Mouse (Mus musculus): ENCODE data around the gene Agbl4. TPM values are rescaled to one million over a fixed set of nuclear protein-coding genes. Genes with fewer than 3 reads are reported as not detected.

The Agbl4 gene
- polyA plus RNA-seq, 1 experiment from 2014 or later, result 0.30 TPM

GRCm38 (mm10) chr4:111664146-111664545 lies 1266.7 kb downstream of the Agbl4 start:
- H3K27ac ChIP-seq (ENCODE audit: low read depth, low read length), result peak overlapping the region; percentile 67; the same call in 1 of the 2 replicates
- peaks cover 14% of the 10 kb centered on the region for H3K4me1 ChIP-seq (ENCODE audit: control insufficient read depth, insufficient read depth, low read length)
- H3K27me3 ChIP-seq (ENCODE audit: control insufficient read depth, insufficient read depth, low read length), result no peaks in the 10 kb centered on the region
- no peaks in the 10 kb centered on the region for H3K9me3 ChIP-seq (ENCODE audit: control insufficient read depth, low read length)
- no peaks in the 10 kb centered on the region for H3K36me3 ChIP-seq (ENCODE audit: control insufficient read depth, insufficient read depth, low read length)
- H3K9ac ChIP-seq (ENCODE audit: low read depth, low read length), result no peak overlapping the region
- WGBS, result 35% methylated on average over 3 of the region's 3 CpGs
- H3K4me3 ChIP-seq (ENCODE audit: low read length), result no peak overlapping the region
- no peak overlapping the region for H3K4me2 ChIP-seq (replicated peaks; ENCODE audit: low read depth, low read length)
- peak; percentile 68; the same call in 1 of the 2 replicates for ATAC-seq (ENCODE audit: low FRiP score, low TSS enrichment)

- Histone ChIP-seq H3K27me3 (ENCODE audit: control insufficient read depth, insufficient read depth, low read length) (no peaks in the 10 kb centered on the region), H3K4me3 (ENCODE audit: low read length) (no peak overlapping the region), H3K9ac (ENCODE audit: low read depth, low read length) (no peak overlapping the region), H3K27ac (ENCODE audit: low read depth, low read length) (no peak overlapping the region), H3K9me3 (ENCODE audit: control insufficient read depth, low read length) (no peaks in the 10 kb centered on the region), H3K4me2 (replicated peaks; ENCODE audit: low read depth, low read length) (no peak overlapping the region), H3K4me1 (ENCODE audit: control insufficient read depth, insufficient read depth, low read length) (peaks cover 17% of the 10 kb centered on the region), H3K36me3 (ENCODE audit: control insufficient read depth, insufficient read depth, low read length) (no peaks in the 10 kb centered on the region)
- 79% methylated on average over 1 of the region's 1 CpGs for WGBS
- no peak for ATAC-seq (ENCODE audit: low FRiP score, low TSS enrichment)
Measured at GRCm38 (mm10) chr4:111666713-111667112, 1269.3 kb downstream of the Agbl4 start.

- Histone ChIP-seq H3K4me2 (replicated peaks; ENCODE audit: low read depth, low read length) (no peak overlapping the region), H3K4me1 (ENCODE audit: control insufficient read depth, insufficient read depth, low read length) (peaks cover 5% of the 10 kb centered on the region; the same call in 1 of the 2 replicates), H3K9ac (ENCODE audit: low read depth, low read length) (no peak overlapping the region), H3K27ac (ENCODE audit: low read depth, low read length) (no peak overlapping the region), H3K4me3 (ENCODE audit: low read length) (no peak overlapping the region), H3K9me3 (ENCODE audit: control insufficient read depth, low read length) (no peaks in the 10 kb centered on the region), H3K27me3 (ENCODE audit: control insufficient read depth, insufficient read depth, low read length) (no peaks in the 10 kb centered on the region), H3K36me3 (ENCODE audit: control insufficient read depth, insufficient read depth, low read length) (no peaks in the 10 kb centered on the region)
- WGBS, result 87% methylated on average over 3 of the region's 3 CpGs
- no peak for ATAC-seq (ENCODE audit: low FRiP score, low TSS enrichment)
Measured at GRCm38 (mm10) chr4:111669369-111669768, 1271.9 kb downstream of the Agbl4 start.

- Histone ChIP-seq H3K4me1 (ENCODE audit: control insufficient read depth, insufficient read depth, low read length) (peaks cover 3% of the 10 kb centered on the region; the same call in 1 of the 2 replicates), H3K27ac (ENCODE audit: low read depth, low read length) (peak overlapping the region; percentile 55), H3K4me2 (replicated peaks; ENCODE audit: low read depth, low read length) (no peak overlapping the region; the same call in 1 of the 2 replicates), H3K9me3 (ENCODE audit: control insufficient read depth, low read length) (no peaks in the 10 kb centered on the region), H3K27me3 (ENCODE audit: control insufficient read depth, insufficient read depth, low read length) (no peaks in the 10 kb centered on the region), H3K4me3 (ENCODE audit: low read length) (no peak overlapping the region), H3K36me3 (ENCODE audit: control insufficient read depth, insufficient read depth, low read length) (no peaks in the 10 kb centered on the region), H3K9ac (ENCODE audit: low read depth, low read length) (no peak overlapping the region)
- 23% methylated on average over 12 of the region's 12 CpGs for WGBS
- ATAC-seq (ENCODE audit: low FRiP score, low TSS enrichment), result peak; percentile 74; the same call in 1 of the 2 replicates
Measured at GRCm38 (mm10) chr4:111670566-111671421, 1273.3 kb downstream of the Agbl4 start.

- no peak overlapping the region for H3K4me3 ChIP-seq (ENCODE audit: low read length)
- WGBS, result 43% methylated on average over 4 of the region's 4 CpGs
- ATAC-seq (ENCODE audit: low FRiP score, low TSS enrichment), result no peak
Measured at GRCm38 (mm10) chr4:111671440-111671839, 1274.0 kb downstream of the Agbl4 start.

GRCm38 (mm10) chr4:111673904-111674303 lies 1276.4 kb downstream of the Agbl4 start:
- Histone ChIP-seq H3K4me3 (ENCODE audit: low read length) (no peak overlapping the region), H3K36me3 (ENCODE audit: control insufficient read depth, insufficient read depth, low read length) (no peaks in the 10 kb centered on the region), H3K27ac (ENCODE audit: low read depth, low read length) (no peak overlapping the region), H3K9me3 (ENCODE audit: control insufficient read depth, low read length) (no peaks in the 10 kb centered on the region), H3K4me2 (replicated peaks; ENCODE audit: low read depth, low read length) (no peak overlapping the region), H3K4me1 (ENCODE audit: control insufficient read depth, insufficient read depth, low read length) (peaks cover 3% of the 10 kb centered on the region; the same call in 1 of the 2 replicates), H3K27me3 (ENCODE audit: control insufficient read depth, insufficient read depth, low read length) (no peaks in the 10 kb centered on the region), H3K9ac (ENCODE audit: low read depth, low read length) (no peak overlapping the region)
- ATAC-seq (ENCODE audit: low FRiP score, low TSS enrichment), result no peak

More at GRCm38 (mm10) chr4:111671440-111671839, 1274.0 kb downstream of the Agbl4 start:
- peak overlapping the region; percentile 55 for H3K27ac ChIP-seq (ENCODE audit: low read depth, low read length)
- H3K27me3 ChIP-seq (ENCODE audit: control insufficient read depth, insufficient read depth, low read length), result no peaks in the 10 kb centered on the region
- no peak overlapping the region for H3K4me2 ChIP-seq (replicated peaks; ENCODE audit: low read depth, low read length)
- H3K4me1 ChIP-seq (ENCODE audit: control insufficient read depth, insufficient read depth, low read length), result peaks cover 3% of the 10 kb centered on the region; the same call in 1 of the 2 replicates
- H3K9me3 ChIP-seq (ENCODE audit: control insufficient read depth, low read length), result no peaks in the 10 kb centered on the region
- no peak overlapping the region for H3K9ac ChIP-seq (ENCODE audit: low read depth, low read length)
- no peaks in the 10 kb centered on the region for H3K36me3 ChIP-seq (ENCODE audit: control insufficient read depth, insufficient read depth, low read length)

- H3K9me3 ChIP-seq (ENCODE audit: control insufficient read depth, low read length), result no peaks in the 10 kb centered on the region
- H3K36me3 ChIP-seq (ENCODE audit: control insufficient read depth, insufficient read depth, low read length), result no peaks in the 10 kb centered on the region
- ATAC-seq (ENCODE audit: low FRiP score, low TSS enrichment), result no peak
- H3K9ac ChIP-seq (ENCODE audit: low read depth, low read length), result no peak overlapping the region
- no peak overlapping the region for H3K4me2 ChIP-seq (replicated peaks; ENCODE audit: low read depth, low read length)
- H3K4me1 ChIP-seq (ENCODE audit: control insufficient read depth, insufficient read depth, low read length), result no peaks in the 10 kb centered on the region
- no peaks in the 10 kb centered on the region for H3K27me3 ChIP-seq (ENCODE audit: control insufficient read depth, insufficient read depth, low read length)
- no peak overlapping the region for H3K4me3 ChIP-seq (ENCODE audit: low read length)
- 88% methylated on average over 5 of the region's 5 CpGs for WGBS
- H3K27ac ChIP-seq (ENCODE audit: low read depth, low read length), result no peak overlapping the region
Measured at GRCm38 (mm10) chr4:111681926-111682325, 1284.5 kb downstream of the Agbl4 start.

- ATAC-seq (ENCODE audit: low FRiP score, low TSS enrichment), result no peak
Measured at GRCm38 (mm10) chr4:111682793-111683192, 1285.3 kb downstream of the Agbl4 start.

GRCm38 (mm10) chr4:111683843-111684242 lies 1286.4 kb downstream of the Agbl4 start:
- no peak for ATAC-seq (ENCODE audit: low FRiP score, low TSS enrichment)
- Histone ChIP-seq H3K4me2 (replicated peaks; ENCODE audit: low read depth, low read length) (no peak overlapping the region), H3K27me3 (ENCODE audit: control insufficient read depth, insufficient read depth, low read length) (no peaks in the 10 kb centered on the region), H3K9me3 (ENCODE audit: control insufficient read depth, low read length) (no peaks in the 10 kb centered on the region), H3K4me1 (ENCODE audit: control insufficient read depth, insufficient read depth, low read length) (no peaks in the 10 kb centered on the region), H3K36me3 (ENCODE audit: control insufficient read depth, insufficient read depth, low read length) (no peaks in the 10 kb centered on the region), H3K27ac (ENCODE audit: low read depth, low read length) (no peak overlapping the region), H3K9ac (ENCODE audit: low read depth, low read length) (no peak overlapping the region), H3K4me3 (ENCODE audit: low read length) (no peak overlapping the region)
- WGBS, result 63% methylated on average over 5 of the region's 5 CpGs

More at GRCm38 (mm10) chr4:111682793-111683192, 1285.3 kb downstream of the Agbl4 start:
- H3K27ac ChIP-seq (ENCODE audit: low read depth, low read length), result no peak overlapping the region
- no peaks in the 10 kb centered on the region for H3K36me3 ChIP-seq (ENCODE audit: control insufficient read depth, insufficient read depth, low read length)
- no peak overlapping the region for H3K9ac ChIP-seq (ENCODE audit: low read depth, low read length)
- 75% methylated on average over 3 of the region's 3 CpGs for WGBS
- no peak overlapping the region for H3K4me2 ChIP-seq (replicated peaks; ENCODE audit: low read depth, low read length)
- H3K9me3 ChIP-seq (ENCODE audit: control insufficient read depth, low read length), result no peaks in the 10 kb centered on the region
- no peaks in the 10 kb centered on the region for H3K4me1 ChIP-seq (ENCODE audit: control insufficient read depth, insufficient read depth, low read length)
- H3K4me3 ChIP-seq (ENCODE audit: low read length), result no peak overlapping the region
- no peaks in the 10 kb centered on the region for H3K27me3 ChIP-seq (ENCODE audit: control insufficient read depth, insufficient read depth, low read length)

Measured in kidney, embryonic 14.5 days (tissue).